Comparison of ENCODE assay signal across 12 mouse cellular contexts in genomic region chr19:26507986-26508385, GRCm38 (mm10).
DNase-seq lines count a peak whose midpoint lies in the region; ATAC-seq lines count a peak whose summit lies in the region.
"Had no signal": no experiment of that assay in that cellular context is flagged by ENCODE, and none has a peak within 500 bp of the region (broad histone marks: within the 10 kb centered on the region; RNA-seq: fewer than 3 reads in every experiment).

No protein-coding gene starts in this region.

- ATAC-seq in frontal cortex, adult (ENCODE audit: low TSS enrichment), result peak; percentile 39

- DNase-seq in cerebellum, adult 11-12 months, result peak; percentile 4
- no peak for DNase-seq in cerebellum, adult 9-11 months
- DNase-seq in frontal cortex, postnatal 36 days (ENCODE audit: low spot score in 2 of 2), result no peak
- DNase-seq in left cerebral cortex, postnatal 25 days (ENCODE audit: low spot score in 2 of 2), result peak; percentile 34 to 41
- DNase-seq in left cerebral cortex, postnatal 10 days (ENCODE audit: extremely low spot score in 1 of 2, low spot score in 2 of 2), result no peak
- DNase-seq in layer of hippocampus, postnatal 14 days (ENCODE audit: low spot score in 2 of 2), result peak; percentile 20 to 24
- DNase-seq in urinary bladder, adult 2 months (ENCODE audit: low spot score), result no peak
- DNase-seq: adrenal gland, postnatal 14 days; kidney, adult 9 months; spleen, adult 18-20 months; thymus, postnatal 4 days had no signal

- intact Hi-C loops in left cerebral cortex, postnatal 25 days (cut with DNase I), result no loop called here
- intact Hi-C loops in left cerebral cortex, postnatal 10 days (cut with DNase I), result no loop called here

Comparison
In these comparisons a context has a peak if more than half of its experiments do, and no peak if none do; other contexts are left out.
1. DNase-seq: peak in cerebellum, adult 11-12 months (single experiment), left cerebral cortex, postnatal 25 days (2 of 2) and layer of hippocampus, postnatal 14 days (2 of 2); none in cerebellum, adult 9-11 months (single experiment), frontal cortex, postnatal 36 days (0 of 2), left cerebral cortex, postnatal 10 days (0 of 2) and urinary bladder, adult 2 months (single experiment).